Mouse (Mus musculus) urinary bladder, postnatal 4 days (tissue): ENCODE measurements around the gene Zfp385b.
A peak's percentile ranks its signal among the peaks of the same experiment; 100 is the strongest.

ENCODE experiments used
- DNase-seq, 2 experiments: peaks; one replicate each; pipeline ENCODE4 v3.0.0; 2021 to 2022; ENCODE audit warnings: low spot score in 2 of 2

Gene Zfp385b

GRCm38 (mm10) chr2:77819539-77819938, at the start of gene Zfp385b:
Gene Zfp385b (minus strand): TSS chr2:77819639.
- DNase-seq: no peak

- DNase-seq: no peak
Measured at GRCm38 (mm10) chr2:77863934-77864333, 44.5 kb upstream of the Zfp385b start.

GRCm38 (mm10) chr2:77863522-77863921, 44.1 kb upstream of the Zfp385b start:
- DNase-seq: no peak

- no peak for DNase-seq
Measured at GRCm38 (mm10) chr2:77841464-77841863, 22.0 kb upstream of the Zfp385b start.

- DNase-seq: no peak
Measured at GRCm38 (mm10) chr2:77839587-77839986, 20.1 kb upstream of the Zfp385b start.

- DNase-seq: no peak
Measured at GRCm38 (mm10) chr2:77838688-77839087, 19.2 kb upstream of the Zfp385b start.

GRCm38 (mm10) chr2:77835781-77836180, 16.3 kb upstream of the Zfp385b start:
- no peak for DNase-seq

- no peak for DNase-seq
Measured at GRCm38 (mm10) chr2:77826133-77826828, 6.8 kb upstream of the Zfp385b start.

- DNase-seq: no peak
Measured at GRCm38 (mm10) chr2:77823026-77823425, 3.6 kb upstream of the Zfp385b start.

GRCm38 (mm10) chr2:77817357-77817894, 2.0 kb downstream of the Zfp385b start:
- DNase-seq: no peak

GRCm38 (mm10) chr2:77816413-77817314, 2.8 kb downstream of the Zfp385b start:
- peak in 1 of 2 experiments; percentile 26 for DNase-seq

GRCm38 (mm10) chr2:77815775-77816412, 3.5 kb downstream of the Zfp385b start:
- no peak for DNase-seq

- DNase-seq: no peak
Measured at GRCm38 (mm10) chr2:77814896-77815295, 4.5 kb downstream of the Zfp385b start.

GRCm38 (mm10) chr2:77813029-77813428, 6.4 kb downstream of the Zfp385b start:
- no peak for DNase-seq

GRCm38 (mm10) chr2:77810748-77811147, 8.7 kb downstream of the Zfp385b start:
- DNase-seq: no peak

- no peak for DNase-seq
Measured at GRCm38 (mm10) chr2:77804781-77805180, 14.7 kb downstream of the Zfp385b start.

- no peak for DNase-seq
Measured at GRCm38 (mm10) chr2:77802291-77802690, 17.1 kb downstream of the Zfp385b start.

- DNase-seq: no peak
Measured at GRCm38 (mm10) chr2:77801430-77801829, 18.0 kb downstream of the Zfp385b start.

GRCm38 (mm10) chr2:77801009-77801408, 18.4 kb downstream of the Zfp385b start:
- no peak for DNase-seq

- DNase-seq: no peak
Measured at GRCm38 (mm10) chr2:77797233-77797632, 22.2 kb downstream of the Zfp385b start.

- no peak for DNase-seq
Measured at GRCm38 (mm10) chr2:77795859-77796552, 23.4 kb downstream of the Zfp385b start.
